Mouse (Mus musculus): Measurements from ENCODE around the gene Aipl1. TPM values are rescaled to one million over a fixed set of nuclear protein-coding genes. Genes with fewer than 3 reads are reported as not detected.

The Aipl1 gene
- polyA plus RNA-seq, 1 experiment, result not detected

GRCm38 (mm10) chr11:72050895-72051858 lies 13.9 kb upstream of the Aipl1 start:
- no peak for DNase-seq (ENCODE audit: low read depth, low spot score)
- 22% methylated on average over 45 of the region's 45 CpGs for WGBS

GRCm38 (mm10) chr11:72050168-72050894 lies 13.0 kb upstream of the Aipl1 start:
- DNase-seq (ENCODE audit: low read depth, low spot score), result no peak
- WGBS, result 46% methylated on average over 14 of the region's 14 CpGs

- 90% methylated on average over 8 of the region's 8 CpGs for WGBS
These were observed 12.0 kb upstream of the Aipl1 start for GRCm38 (mm10) chr11:72049171-72049759.

GRCm38 (mm10) chr11:72048730-72049129 lies 11.4 kb upstream of the Aipl1 start:
- WGBS, result 85% methylated on average over 6 of the region's 6 CpGs
- DNase-seq (ENCODE audit: low read depth, low spot score), result no peak

More at GRCm38 (mm10) chr11:72049171-72049759, 12.0 kb upstream of the Aipl1 start:
- DNase-seq (ENCODE audit: low read depth, low spot score), result no peak

- 62% methylated on average over 3 of the region's 3 CpGs for WGBS
These were observed 6.9 kb upstream of the Aipl1 start for GRCm38 (mm10) chr11:72044231-72044630.

GRCm38 (mm10) chr11:72042631-72043030 lies 5.3 kb upstream of the Aipl1 start:
- WGBS, result 3% methylated on average over 14 of the region's 14 CpGs
- no peak for DNase-seq (ENCODE audit: low read depth, low spot score)

More at GRCm38 (mm10) chr11:72044231-72044630, 6.9 kb upstream of the Aipl1 start:
- DNase-seq (ENCODE audit: low read depth, low spot score), result no peak

GRCm38 (mm10) chr11:72041768-72042607 lies 4.7 kb upstream of the Aipl1 start, which contains the start of gene Pimreg:
Pimreg (plus strand) TSS chr11:72042032.
- under 1% methylated on average over 52 of the region's 52 CpGs for WGBS
- no peak for DNase-seq (ENCODE audit: low read depth, low spot score)

- no peak for DNase-seq (ENCODE audit: low read depth, low spot score)
- WGBS, result 32% methylated on average over 6 of the region's 6 CpGs
These were observed 4.0 kb upstream of the Aipl1 start for GRCm38 (mm10) chr11:72041290-72041767.

- 41% methylated on average over 16 of the region's 16 CpGs for WGBS
- DNase-seq (ENCODE audit: low read depth, low spot score), result no peak
These were observed 2.5 kb upstream of the Aipl1 start for GRCm38 (mm10) chr11:72039599-72040386.

- WGBS, result 2% methylated on average over 4 of the region's 4 CpGs
- no peak for DNase-seq (ENCODE audit: low read depth, low spot score)
These were observed 687 bp upstream of the Aipl1 start for GRCm38 (mm10) chr11:72037996-72038395.

GRCm38 (mm10) chr11:72032589-72032988 lies 4.7 kb downstream of the Aipl1 start:
- no peak for DNase-seq (ENCODE audit: low read depth, low spot score)
- WGBS, result 75% methylated on average over 3 of the region's 3 CpGs

- WGBS, result 70% methylated on average over 4 of the region's 4 CpGs
- DNase-seq (ENCODE audit: low read depth, low spot score), result no peak
These were observed 5.2 kb downstream of the Aipl1 start for GRCm38 (mm10) chr11:72032091-72032490.

GRCm38 (mm10) chr11:72031353-72031752 lies 6.0 kb downstream of the Aipl1 start:
- WGBS, result 85% methylated on average over 7 of the region's 7 CpGs
- DNase-seq (ENCODE audit: low read depth, low spot score), result no peak

GRCm38 (mm10) chr11:72029143-72029542 lies 8.2 kb downstream of the Aipl1 start:
- DNase-seq (ENCODE audit: low read depth, low spot score), result no peak
- 15% methylated on average over 23 of the region's 23 CpGs for WGBS

- no peak for DNase-seq (ENCODE audit: low read depth, low spot score)
- 60% methylated on average over 9 of the region's 9 CpGs for WGBS
These were observed 9.5 kb downstream of the Aipl1 start for GRCm38 (mm10) chr11:72027836-72028235.

GRCm38 (mm10) chr11:72026516-72026915 lies 10.8 kb downstream of the Aipl1 start:
- no peak for DNase-seq (ENCODE audit: low read depth, low spot score)
- WGBS, result 84% methylated on average over 9 of the region's 9 CpGs

- 37% methylated on average over 5 of the region's 5 CpGs for WGBS
- DNase-seq (ENCODE audit: low read depth, low spot score), result no peak
These were observed 11.5 kb downstream of the Aipl1 start for GRCm38 (mm10) chr11:72025843-72026242.

GRCm38 (mm10) chr11:72024193-72024781 lies 13.0 kb downstream of the Aipl1 start:
- DNase-seq (ENCODE audit: low read depth, low spot score), result peak; percentile 36
- 23% methylated on average over 5 of the region's 5 CpGs for WGBS
